Mouse (Mus musculus) heart, postnatal 0 days (tissue): ENCODE results near the gene Ptprn2.

Experiments used
- CTCF ChIP-seq: IDR thresholded peaks from 2 replicates; pipeline ENCODE4 v1.5.1; 2016; ENCODE audit warnings: antibody characterized with exemption, control low read depth, low read depth
- EP300 ChIP-seq: IDR thresholded peaks from 2 replicates; pipeline ENCODE4 v1.6.1; 2016; ENCODE audit warnings: antibody characterized with exemption, low read depth

DNA sequence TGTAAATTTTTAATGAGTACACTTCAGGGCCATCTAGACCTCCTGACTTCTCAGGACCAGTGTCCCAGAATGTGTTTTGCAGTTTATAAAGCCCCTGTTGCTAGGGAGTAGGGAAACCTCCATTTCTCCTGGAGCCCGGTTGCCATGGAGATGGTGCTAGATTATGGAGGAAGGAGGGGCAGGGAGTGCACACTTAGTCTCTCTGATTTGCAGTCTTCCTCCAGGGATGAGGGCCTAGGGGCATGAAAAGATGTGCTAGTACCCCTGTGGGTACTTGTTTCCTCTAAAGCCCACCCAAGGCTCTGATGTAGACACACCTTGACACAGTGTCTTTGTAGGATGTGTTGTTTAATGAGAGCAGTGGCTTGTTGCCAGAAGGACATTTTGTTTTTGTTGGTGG lies 114.0 kb downstream of the Ptprn2 start:
- TF ChIP-seq CTCF (no peak), EP300 (no peak)
